Mouse (Mus musculus) heart, adult 2 months (tissue): ENCODE results near the gene 1700030J22Rik. TPM values are rescaled to one million over a fixed set of nuclear protein-coding genes. Genes with fewer than 3 reads are reported as not detected.

Experiments
- DNase-seq, 2 experiments: peaks; one replicate each; pipeline ENCODE4 v3.0.0; 2021
- H3K27ac ChIP-seq: fragments of 200-600 bp; 2 replicates; pipeline ENCODE4 v1.8.1; 2022
- H3K27me3 ChIP-seq: fragments of 200-500 bp; 2 replicates; pipeline ENCODE4 v1.6.1; 2012; ENCODE audit warnings: mild to moderate bottlenecking, low read length, inconsistent platforms, mixed read lengths; ENCODE audit not compliant: control insufficient read depth, insufficient read depth
- H3K36me3 ChIP-seq: fragments of 200-500 bp; 2 replicates; pipeline ENCODE4 v1.6.1; 2012; ENCODE audit warnings: low read length, inconsistent platforms; ENCODE audit not compliant: control insufficient read depth, insufficient read depth
- H3K4me1 ChIP-seq: fragments of 200-500 bp; 2 replicates; pipeline ENCODE4 v1.6.1; 2011; ENCODE audit warnings: low read length; ENCODE audit not compliant: control insufficient read depth, insufficient read depth
- H3K4me3 ChIP-seq: fragments of 200-600 bp; 2 replicates; pipeline ENCODE4 v1.8.1; 2022
- H3K79me2 ChIP-seq: fragments of 200-500 bp; replicated peaks from 2 replicates; pipeline ENCODE4 v1.6.1; 2012; ENCODE audit warnings: mild to moderate bottlenecking, inconsistent platforms, low read length, moderate library complexity, mixed read lengths; ENCODE audit not compliant: control insufficient read depth, insufficient read depth
- H3K9ac ChIP-seq: fragments of 200-500 bp; 2 replicates; pipeline ENCODE4 v1.6.1; 2012; ENCODE audit warnings: low read depth, mild to moderate bottlenecking, control low read depth, inconsistent platforms, low read length, mixed read lengths
- CTCF ChIP-seq: fragments of 200-600 bp; IDR thresholded peaks from 2 replicates; pipeline ENCODE4 v1.8.1; 2022; ENCODE audit warnings: antibody characterized with exemption, mild to moderate bottlenecking, moderate library complexity
- EP300 ChIP-seq: fragments of 200-500 bp; IDR thresholded peaks from 2 replicates; pipeline ENCODE4 v1.6.1; 2011; ENCODE audit warnings: low read depth, low read length, control low read depth; ENCODE audit not compliant: insufficient read depth
- POLR2A ChIP-seq: fragments of 200-500 bp; IDR thresholded peaks from 2 replicates; pipeline ENCODE4 v1.6.1; 2011; ENCODE audit warnings: mild to moderate bottlenecking, low read depth, low read length, control low read depth; ENCODE audit not compliant: insufficient read depth
- WGBS: fragments of 180-500 bp; shearing (Covaris S2); methylation state at CpG from one replicate; pipeline ENCODE4 v1.1.7; 2018; 5-methylcytosine and 5-hydroxymethylcytosine counted together
- intact Hi-C: fragments of 180-260 bp; cut with DNase I; formaldehyde crosslinking; loops from one replicate; pipeline ENCODE4 v1.15.1; 2025
- polyA plus RNA-seq: library from polyadenylated mRNA; depleted of rRNA; stranded (reverse); fragments of >200 nt; gene quantifications from 2 replicates; pipeline ENCODE4 v1.2.3, GENCODE M21; 2012
- total RNA-seq, 2 experiments: library from RNA; stranded (reverse); gene quantifications; 2 replicates each; pipeline ENCODE4 v1.2.3; 2021

The 1700030J22Rik gene
- total and polyA plus RNA-seq, 3 experiments, result 0.41 to 0.68 (median 0.44) TPM

DNA sequence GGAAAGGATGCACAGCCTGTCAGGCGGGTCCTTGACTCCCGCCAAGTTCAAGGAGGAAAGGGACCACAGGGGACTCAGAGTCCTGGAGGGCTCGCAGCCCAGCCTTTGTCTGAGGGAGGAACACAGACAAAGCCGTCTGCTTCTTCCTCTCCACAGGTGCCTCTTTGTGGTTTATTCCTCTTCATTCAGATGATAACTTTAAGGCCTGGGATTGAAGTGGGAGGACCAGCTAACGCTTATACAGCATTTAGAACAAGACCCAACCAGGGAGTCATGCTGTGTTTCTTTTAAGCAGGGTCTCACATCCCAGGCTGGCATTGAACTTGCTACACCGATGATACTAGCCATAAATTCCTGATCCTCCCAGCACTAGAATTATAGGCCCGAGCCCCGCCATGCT, 38.2 kb upstream of the 1700030J22Rik start:
- 76% methylated on average over 8 of the region's 8 CpGs for WGBS

DNA sequence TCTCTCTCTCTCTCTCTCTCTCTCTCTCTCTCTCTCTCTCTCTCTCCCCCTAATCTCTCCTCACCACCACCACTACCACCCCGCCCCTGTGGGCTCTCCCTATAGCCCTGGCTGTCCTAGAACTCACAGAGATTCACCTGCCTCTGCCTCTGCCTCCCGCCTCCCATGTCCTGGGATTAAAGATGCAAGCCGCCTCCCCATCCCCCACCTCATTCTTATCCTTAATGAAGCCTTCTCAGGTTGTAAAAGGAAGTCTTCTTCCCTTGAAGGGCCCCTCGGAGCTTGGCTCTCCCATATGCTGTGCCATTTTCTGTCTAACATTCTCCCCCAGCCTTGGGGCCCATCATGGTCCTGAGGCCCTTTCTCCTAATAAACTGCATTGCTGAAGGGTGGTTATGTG, 36.9 kb upstream of the 1700030J22Rik start:
- Histone ChIP-seq H3K4me1 (no peaks in the 10 kb centered on the region), H3K79me2 (no peaks in the 10 kb centered on the region), H3K27ac (no peak overlapping the region), H3K9ac (no peak overlapping the region), H3K4me3 (no peak overlapping the region), H3K27me3 (no peaks in the 10 kb centered on the region), H3K36me3 (no peaks in the 10 kb centered on the region)
- WGBS, result 63% methylated on average over 4 of the region's 4 CpGs
- intact Hi-C loops, result no loop called here
- TF ChIP-seq POLR2A, result no peak
- TF ChIP-seq EP300, result no peak
- TF ChIP-seq CTCF, result no peak
- DNase-seq, result no peak

More for the DNA sequence above, 38.2 kb upstream of the 1700030J22Rik start:
- Histone ChIP-seq H3K4me3 (no peak overlapping the region), H3K79me2 (no peaks in the 10 kb centered on the region), H3K4me1 (no peaks in the 10 kb centered on the region), H3K9ac (no peak overlapping the region), H3K27me3 (no peaks in the 10 kb centered on the region), H3K36me3 (no peaks in the 10 kb centered on the region), H3K27ac (no peak overlapping the region)
- DNase-seq, result no peak
- no peak for TF ChIP-seq CTCF
- TF ChIP-seq EP300, result no peak
- TF ChIP-seq POLR2A, result no peak
- intact Hi-C loops, result no loop called here

DNA sequence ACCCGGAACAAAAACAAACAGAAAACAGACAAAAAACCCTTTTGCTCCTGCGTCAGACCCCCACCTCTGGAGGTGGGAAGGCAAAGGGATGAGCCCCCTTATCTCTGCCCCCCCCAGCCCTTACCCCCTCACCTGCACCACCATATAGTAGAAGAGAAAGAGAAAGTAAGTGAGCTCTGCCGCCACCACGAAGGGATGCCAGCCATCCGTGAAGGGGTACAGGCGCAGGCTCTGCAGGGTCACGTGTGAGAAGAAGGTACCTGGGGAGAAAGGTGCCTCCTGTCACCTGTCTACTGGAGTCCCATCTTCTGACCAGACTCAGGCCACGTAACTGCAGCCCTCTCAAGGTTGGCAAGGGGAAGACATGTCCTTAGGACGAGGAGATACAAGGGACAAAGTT, 32.6 kb upstream of the 1700030J22Rik start:
- H3K79me2 ChIP-seq, result no peaks in the 10 kb centered on the region
- H3K36me3 ChIP-seq, result no peaks in the 10 kb centered on the region
- DNase-seq, result no peak
- no peak overlapping the region for H3K9ac ChIP-seq
- intact Hi-C loops, result no loop called here
- WGBS, result 84% methylated on average over 9 of the region's 9 CpGs
- H3K27me3 ChIP-seq, result no peaks in the 10 kb centered on the region
- no peak overlapping the region for H3K4me3 ChIP-seq
- H3K27ac ChIP-seq, result no peak overlapping the region
- TF ChIP-seq POLR2A (no peak), EP300 (no peak), CTCF (no peak)
- no peaks in the 10 kb centered on the region for H3K4me1 ChIP-seq

DNA sequence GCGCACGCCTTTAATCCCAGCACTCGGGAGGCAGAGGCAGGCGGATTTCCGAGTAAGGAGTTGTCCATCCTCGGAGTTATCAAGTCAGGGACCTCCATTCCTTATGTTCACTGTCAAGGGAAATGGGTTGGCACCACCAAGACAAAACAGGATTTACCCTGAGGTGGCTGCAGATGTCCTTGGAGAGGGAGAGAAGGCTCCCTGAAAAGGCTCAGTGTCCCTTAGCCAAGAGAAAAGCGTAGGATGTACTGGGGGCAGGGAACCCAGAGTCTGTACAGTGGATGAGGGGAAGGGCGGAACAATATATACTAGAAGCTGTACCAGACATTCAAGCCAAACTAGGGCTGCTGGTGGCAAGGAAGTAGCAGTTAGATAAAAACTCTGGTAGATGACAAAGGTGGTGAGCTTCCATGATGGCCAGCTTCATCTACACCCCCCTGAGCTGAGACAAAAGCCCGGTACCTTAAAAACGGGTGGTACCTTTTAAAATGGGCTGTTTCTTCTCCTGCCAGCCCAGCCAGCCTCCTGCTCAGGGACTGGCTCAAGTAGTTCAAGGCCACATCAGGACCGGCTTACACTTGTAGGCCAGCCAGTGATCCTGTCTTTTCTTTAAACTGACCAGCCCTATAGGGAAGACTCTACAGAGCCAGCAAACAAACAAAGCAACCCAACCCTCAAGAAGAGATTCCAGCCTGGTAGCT, 15.4 kb upstream of the 1700030J22Rik start:
- H3K27me3 ChIP-seq, result no peaks in the 10 kb centered on the region
- H3K9ac ChIP-seq, result no peak overlapping the region
- DNase-seq, result no peak
- no peak overlapping the region for H3K27ac ChIP-seq
- TF ChIP-seq CTCF, result no peak
- TF ChIP-seq EP300, result no peak
- TF ChIP-seq POLR2A, result no peak
- no peaks in the 10 kb centered on the region for H3K36me3 ChIP-seq
- H3K4me3 ChIP-seq, result peak overlapping the region; percentile 64
- 0 out of 2 replicates have a peak, but pooled peaks cover 1% of the 10 kb centered on the region for H3K79me2 ChIP-seq
- 47% methylated on average over 11 of the region's 11 CpGs for WGBS
- H3K4me1 ChIP-seq, result peaks cover 2% of the 10 kb centered on the region
- intact Hi-C loops, result loop anchor here (5.0 kb wide), 1 partner anchor 72 kb away; the partner anchor contains the start of genes Cenpn and Cmc2

DNA sequence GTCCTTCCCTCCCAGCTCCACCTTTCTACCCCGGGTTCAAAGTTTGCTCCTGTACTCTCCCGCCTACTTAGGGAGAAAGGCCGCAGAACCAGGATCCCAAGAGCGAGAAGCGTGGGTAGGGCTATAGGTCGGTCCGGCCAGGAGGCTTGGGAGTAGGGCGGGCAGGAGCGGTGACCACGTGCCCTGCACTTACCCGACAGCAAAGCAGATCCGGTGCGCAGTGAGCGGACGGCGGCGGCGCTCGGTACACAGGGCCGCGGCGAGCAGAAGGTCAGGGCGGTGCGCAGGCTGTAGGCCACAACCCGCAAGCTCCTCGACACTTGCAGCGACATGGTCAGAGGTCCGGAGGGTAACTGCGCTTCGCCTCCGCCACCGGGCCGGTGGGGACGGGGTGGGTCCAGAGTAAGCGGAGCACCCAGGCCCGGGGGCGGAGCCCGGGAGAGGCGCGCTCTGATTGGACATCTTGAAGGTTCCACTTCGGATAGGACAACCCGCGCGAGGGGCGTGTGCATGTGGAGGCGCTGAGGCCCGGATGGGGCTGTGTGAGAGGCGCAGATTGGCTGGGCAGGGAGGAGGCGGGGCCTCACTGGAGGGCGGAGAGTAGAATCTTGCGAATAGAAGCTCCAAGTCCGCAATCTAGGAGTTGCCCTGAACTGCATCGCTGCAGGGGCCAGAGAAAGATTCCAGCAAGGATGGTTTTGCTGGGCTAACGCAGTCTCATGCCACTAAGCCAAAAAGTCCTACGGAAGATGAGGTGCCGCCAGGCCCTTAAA, 14.5 kb upstream of the 1700030J22Rik start, which contains the start of gene Gcsh:
Gcsh (minus strand) TSS at position 443 of the 773 bp plus-strand sequence.
- intact Hi-C loops, result loop anchor here (5.0 kb wide), 1 partner anchor 71 kb away; the partner anchor contains the start of genes Cenpn and Cmc2

More for the DNA sequence above, 14.5 kb upstream of the 1700030J22Rik start, which contains the start of gene Gcsh:
- peak; percentile 74 for TF ChIP-seq POLR2A
- no peak for TF ChIP-seq EP300
- no peak for TF ChIP-seq CTCF
- peak; percentile 98 to 99 for DNase-seq
- H3K27me3 ChIP-seq, result no peaks in the 10 kb centered on the region
- peak within 1 kb of the TSS; percentile 84 for H3K27ac ChIP-seq
- no peaks in the 10 kb centered on the region for H3K36me3 ChIP-seq
- H3K4me1 ChIP-seq, result peaks cover 2% of the 10 kb centered on the region
- peak within 1 kb of the TSS; percentile 64 for H3K4me3 ChIP-seq
- H3K79me2 ChIP-seq, result 0 out of 2 replicates have a peak, but pooled peaks cover 1% of the 10 kb centered on the region
- H3K9ac ChIP-seq, result peak within 1 kb of the TSS; percentile 92
- WGBS, result under 1% methylated on average over 55 of the region's 56 CpGs
